Mouse (Mus musculus): ENCODE measurements at regions not wholly inside any gene's neighbourhood (a gene's known extent, or its start where the extent isn't known, plus 50 kb on each side); places are given as distances from the start of the nearest gene placed in this dataset.

- peak; percentile 95 for DNase-seq
Measured at GRCm38 (mm10) chr1:194878440-194878839, 60.2 kb upstream of the Cd34 start.

GRCm38 (mm10) chr1:194879324-194880233 lies 59.0 kb upstream of the Cd34 start:
- peak; percentile 99 for DNase-seq

- DNase-seq = no peak
Measured at GRCm38 (mm10) chr1:194881556-194882223, 56.9 kb upstream of the Cd34 start.

- peak; percentile 96 for DNase-seq
Measured at GRCm38 (mm10) chr1:194885071-194885686, 53.4 kb upstream of the Cd34 start.

GRCm38 (mm10) chr1:194885687-194886077 lies 52.9 kb upstream of the Cd34 start:
- DNase-seq = peak; percentile 99

All from heart, adult 11 months (tissue).